Mouse (Mus musculus) thymus, adult 2 months (tissue): ENCODE data around the gene Gm10282. TPM values are rescaled to one million over a fixed set of nuclear protein-coding genes. Genes with fewer than 3 reads are reported as not detected.

Experiments
- DNase-seq: peaks from one replicate; pipeline ENCODE4 v3.0.0; 2021
- H3K27ac ChIP-seq: fragments of 200-500 bp; 2 replicates; pipeline ENCODE4 v1.5.1; 2012; ENCODE audit warnings: low read length, control low read depth; ENCODE audit not compliant: control insufficient read depth, insufficient read depth
- H3K27me3 ChIP-seq: fragments of 200-500 bp; 2 replicates; pipeline ENCODE4 v1.6.1; 2012; ENCODE audit warnings: mild to moderate bottlenecking, low read length, moderate library complexity, mixed read lengths; ENCODE audit not compliant: control insufficient read depth, insufficient read depth
- H3K36me3 ChIP-seq: fragments of 200-500 bp; 2 replicates; pipeline ENCODE4 v1.6.1; 2012; ENCODE audit warnings: mild to moderate bottlenecking, low read length, moderate library complexity; ENCODE audit not compliant: control insufficient read depth, insufficient read depth
- H3K4me1 ChIP-seq: fragments of 200-500 bp; replicated peaks from 2 replicates; pipeline ENCODE4 v1.6.1; 2012; ENCODE audit warnings: low read length; ENCODE audit not compliant: control insufficient read depth, insufficient read depth
- H3K4me3 ChIP-seq: fragments of 200-500 bp; 2 replicates; pipeline ENCODE4 v1.5.1; 2012; ENCODE audit warnings: mild to moderate bottlenecking, low read length, control low read depth, moderate library complexity; ENCODE audit not compliant: control insufficient read depth, insufficient read depth
- CTCF ChIP-seq: fragments of 200-500 bp; IDR thresholded peaks from 2 replicates; pipeline ENCODE4 v1.5.1; 2012; ENCODE audit warnings: mild to moderate bottlenecking, control low read depth, low read length, moderate library complexity, borderline replicate concordance; ENCODE audit not compliant: control insufficient read depth, poor library complexity, insufficient read depth; ENCODE audit errors: extremely low read depth
- POLR2A ChIP-seq: fragments of 200-500 bp; IDR thresholded peaks from 2 replicates; pipeline ENCODE4 v1.6.1; 2012; ENCODE audit warnings: mild to moderate bottlenecking, low read length, control low read depth, moderate library complexity; ENCODE audit not compliant: control insufficient read depth, poor library complexity, insufficient read depth; ENCODE audit errors: extremely low read depth
- WGBS: fragments of 180-500 bp; shearing (Covaris S2); methylation state at CpG from one replicate; pipeline ENCODE4 v1.1.7; 2018; 5-methylcytosine and 5-hydroxymethylcytosine counted together
- polyA plus RNA-seq: library from polyadenylated mRNA; depleted of rRNA; stranded (reverse); fragments of >200 nt; gene quantifications from 2 replicates; pipeline ENCODE4 v1.2.3, GENCODE M21; 2012

Gene Gm10282
- polyA plus RNA-seq, 1 experiment: 13.6 TPM

DNA sequence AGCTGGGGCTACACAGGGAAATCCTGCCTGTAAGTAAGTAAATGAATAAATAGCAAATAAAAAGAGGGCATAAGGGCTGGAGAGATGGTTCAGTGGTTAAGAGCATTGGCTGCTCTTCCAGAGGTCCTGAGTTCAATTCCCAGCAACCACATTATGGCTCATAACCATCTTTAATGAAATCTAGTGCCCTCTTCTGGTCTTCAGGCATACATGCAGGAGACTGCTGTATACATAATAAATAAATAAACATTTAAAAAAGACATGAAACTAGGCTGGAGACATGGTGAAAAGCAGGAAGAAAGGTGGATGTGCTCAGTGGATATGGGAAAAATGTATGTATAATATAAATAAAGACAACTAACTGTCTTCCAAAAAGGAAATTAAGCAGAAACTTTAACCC, 11.8 kb downstream of the Gm10282 start:
- no peak for DNase-seq
- H3K4me1 ChIP-seq: peaks cover 14% of the 10 kb centered on the region
- H3K27me3 ChIP-seq: no peaks in the 10 kb centered on the region
- H3K27ac ChIP-seq: no peak overlapping the region
- TF ChIP-seq POLR2A (no peak), CTCF (no peak)
- H3K36me3 ChIP-seq: no peaks in the 10 kb centered on the region
- no peak overlapping the region for H3K4me3 ChIP-seq

DNA sequence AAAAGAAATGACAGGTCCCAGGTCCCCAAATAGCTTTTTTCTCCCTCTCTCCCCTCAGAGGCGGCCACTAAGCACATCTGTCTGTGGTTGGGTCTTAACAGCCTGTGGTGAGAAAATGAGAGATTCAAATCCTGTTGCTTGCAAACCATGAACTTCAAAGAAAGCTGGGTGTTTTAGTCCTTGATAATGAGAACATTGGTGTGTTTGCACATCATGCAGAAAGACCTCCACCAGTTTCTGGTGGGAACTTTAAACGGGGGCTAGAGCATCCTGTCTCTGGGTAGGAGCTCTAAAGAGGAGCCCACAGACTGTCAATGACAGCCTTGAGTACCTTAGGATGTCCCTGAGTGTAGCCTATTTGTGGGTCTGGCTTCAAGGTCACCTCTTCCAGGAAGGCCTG, 14.0 kb downstream of the Gm10282 start:
- no peak for DNase-seq
- no peak overlapping the region for H3K4me3 ChIP-seq
- no peak overlapping the region for H3K27ac ChIP-seq
- H3K36me3 ChIP-seq: no peaks in the 10 kb centered on the region
- H3K4me1 ChIP-seq: peaks cover 14% of the 10 kb centered on the region
- 17% methylated on average over 2 of the region's 2 CpGs for WGBS
- no peaks in the 10 kb centered on the region for H3K27me3 ChIP-seq
- TF ChIP-seq POLR2A (no peak), CTCF (no peak)

- no peak overlapping the region for H3K27ac ChIP-seq
- no peak overlapping the region for H3K4me3 ChIP-seq
- TF ChIP-seq CTCF: no peak
- no peak for TF ChIP-seq POLR2A
- peaks cover 11% of the 10 kb centered on the region for H3K4me1 ChIP-seq
- no peaks in the 10 kb centered on the region for H3K27me3 ChIP-seq
- H3K36me3 ChIP-seq: no peaks in the 10 kb centered on the region
- no peak for DNase-seq
Measured at GRCm38 (mm10) chr8:72289051-72289450, 16.0 kb downstream of the Gm10282 start.

- H3K27me3 ChIP-seq: no peaks in the 10 kb centered on the region
- DNase-seq: no peak
- H3K4me1 ChIP-seq: peaks cover 12% of the 10 kb centered on the region
- WGBS: 22% methylated on average over 4 of the region's 4 CpGs
- H3K36me3 ChIP-seq: no peaks in the 10 kb centered on the region
- no peak overlapping the region for H3K4me3 ChIP-seq
- TF ChIP-seq POLR2A: no peak
- no peak overlapping the region for H3K27ac ChIP-seq
Measured at GRCm38 (mm10) chr8:72285285-72285684, 19.8 kb downstream of the Gm10282 start.

DNA sequence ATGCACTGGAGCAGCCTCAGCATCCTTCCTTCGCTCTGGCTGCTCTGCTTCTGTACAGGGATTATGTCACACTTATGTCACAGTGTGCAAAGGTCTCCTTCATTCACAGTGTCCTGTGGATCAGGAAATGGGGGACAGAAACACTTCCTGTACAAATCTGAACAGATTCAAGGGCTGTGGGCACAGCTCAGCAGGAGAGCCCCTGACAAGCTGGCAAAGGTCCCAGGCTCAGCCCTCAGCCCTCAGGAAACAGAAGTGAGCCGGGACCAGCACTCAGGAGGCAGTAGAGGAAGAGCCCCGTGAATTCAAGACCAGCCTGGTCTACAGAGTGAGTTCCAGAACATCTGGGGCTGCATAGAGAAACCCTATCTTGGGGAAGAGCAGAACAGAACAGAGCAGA, 23.4 kb downstream of the Gm10282 start:
- no peak overlapping the region for H3K4me3 ChIP-seq
- no peak overlapping the region for H3K27ac ChIP-seq
- H3K27me3 ChIP-seq: no peaks in the 10 kb centered on the region
- DNase-seq: no peak
- TF ChIP-seq CTCF: no peak
- TF ChIP-seq POLR2A: no peak
- H3K4me1 ChIP-seq: peaks cover 40% of the 10 kb centered on the region
- WGBS: 21% methylated on average over 3 of the region's 3 CpGs
- no peaks in the 10 kb centered on the region for H3K36me3 ChIP-seq

DNA sequence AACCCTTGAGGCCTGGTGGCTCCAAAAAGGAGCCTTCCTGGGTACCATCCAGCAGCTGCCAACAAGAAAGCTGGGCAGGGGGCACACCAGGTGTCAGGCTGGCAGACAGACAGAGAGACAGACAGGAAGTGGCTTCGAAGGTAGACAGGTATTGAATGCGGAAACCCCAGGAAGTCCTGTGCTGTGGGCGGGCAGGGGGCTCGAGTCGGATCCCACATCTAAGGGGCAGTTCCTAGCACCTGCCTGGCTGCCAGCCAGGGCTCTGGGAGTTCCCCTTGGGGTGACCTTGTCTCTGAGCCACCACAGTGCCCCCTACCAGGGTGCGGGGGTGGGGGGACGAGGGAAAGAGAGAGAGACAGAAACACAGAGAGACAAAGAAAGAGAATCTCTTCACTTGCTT, 25.9 kb downstream of the Gm10282 start:
- Histone ChIP-seq H3K36me3 (no peaks in the 10 kb centered on the region), H3K4me3 (no peak overlapping the region), H3K27ac (no peak overlapping the region), H3K27me3 (no peaks in the 10 kb centered on the region), H3K4me1 (peaks cover 40% of the 10 kb centered on the region)
- 0 out of 2 replicates have a peak, but pooled peaks have one; percentile 38 for TF ChIP-seq CTCF
- TF ChIP-seq POLR2A: 0 out of 2 replicates have a peak, but pooled peaks have one; percentile 5
- peak; percentile 91 for DNase-seq
- WGBS: 8% methylated on average over 7 of the region's 7 CpGs

GRCm38 (mm10) chr8:72277244-72277643, 27.8 kb downstream of the Gm10282 start:
- 15% methylated on average over 3 of the region's 3 CpGs for WGBS
- no peak for DNase-seq
- H3K4me1 ChIP-seq: peaks cover 51% of the 10 kb centered on the region
- no peak overlapping the region for H3K4me3 ChIP-seq
- H3K27me3 ChIP-seq: no peaks in the 10 kb centered on the region
- H3K27ac ChIP-seq: no peak overlapping the region
- no peak for TF ChIP-seq POLR2A
- no peak for TF ChIP-seq CTCF
- no peaks in the 10 kb centered on the region for H3K36me3 ChIP-seq
